Mouse (Mus musculus) stomach, postnatal 0 days (tissue): ENCODE measurements at regions not wholly inside any gene's neighbourhood (a gene's known extent, or its start where the extent isn't known, plus 50 kb on each side); places are given as distances from the start of the nearest gene placed in this dataset.

Experiments used
- CTCF ChIP-seq: IDR thresholded peaks from 2 replicates; pipeline ENCODE4 v1.5.1; 2016; ENCODE audit warnings: antibody characterized with exemption, low read depth, mild to moderate bottlenecking, moderate library complexity
- EP300 ChIP-seq: optimal IDR thresholded peaks from 2 replicates; pipeline ENCODE3; 2016; ENCODE audit warnings: antibody characterized with exemption

GRCm38 (mm10) chr15:27082826-27083225 is 187.4 kb upstream of the Fbxl7 start:
- TF ChIP-seq EP300: no peak
- TF ChIP-seq CTCF: no peak
